Mouse (Mus musculus): ENCODE measurements at regions not wholly inside any gene's neighbourhood (a gene's known extent, or its start where the extent isn't known, plus 50 kb on each side); places are given as distances from the start of the nearest gene placed in this dataset.

GRCm38 (mm10) chr6:94761341-94761740 lies 61.4 kb upstream of the Lrig1 start:
- no peak for DNase-seq

DNA sequence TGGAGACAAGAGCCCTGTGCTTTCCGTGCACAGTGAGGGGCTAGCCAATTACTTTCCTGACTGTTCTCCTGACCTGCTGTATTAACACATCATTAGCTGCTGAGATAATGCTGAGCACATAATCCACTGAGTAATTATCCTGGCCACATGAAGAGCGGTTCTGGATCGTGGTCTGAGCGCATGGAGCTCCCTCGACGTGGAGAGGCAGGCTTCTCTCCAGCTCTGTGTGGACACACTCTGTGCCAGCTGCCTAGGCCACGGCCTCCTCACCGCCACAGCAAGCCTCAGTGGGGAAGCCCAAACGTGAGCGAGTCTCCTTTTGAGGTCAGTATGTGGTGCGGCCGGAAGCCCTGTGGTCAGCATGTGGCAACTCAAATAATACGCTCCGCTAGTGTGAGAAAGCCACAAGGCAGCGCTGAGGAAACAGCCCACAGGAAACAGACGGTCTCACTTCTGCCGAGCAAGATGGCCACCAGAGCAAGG lies 60.7 kb upstream of the Lrig1 start:
- DNase-seq = peak in 1 of 2 experiments; percentile 33

GRCm38 (mm10) chr6:94759649-94760048 lies 59.7 kb upstream of the Lrig1 start:
- no peak for DNase-seq

DNA sequence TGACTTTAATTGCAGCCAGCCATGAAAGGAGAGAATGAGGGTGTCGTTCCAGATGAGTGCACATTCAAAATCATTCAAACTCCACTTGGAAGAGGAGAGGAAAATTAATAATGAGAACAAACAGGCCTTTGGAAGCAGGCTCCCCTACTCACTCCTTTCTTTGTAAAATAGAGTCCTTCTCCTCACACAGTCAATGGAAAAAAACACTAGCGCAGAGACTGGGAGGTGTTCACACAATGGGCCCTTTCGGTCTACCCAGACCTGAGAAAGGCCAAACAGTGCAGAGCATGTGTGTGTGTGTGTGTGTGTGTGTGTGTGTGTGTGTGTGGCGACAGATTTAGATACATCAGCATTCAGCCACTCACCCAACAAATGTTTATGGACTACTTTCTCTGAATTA lies 56.0 kb upstream of the Lrig1 start:
- no peak for DNase-seq

DNA sequence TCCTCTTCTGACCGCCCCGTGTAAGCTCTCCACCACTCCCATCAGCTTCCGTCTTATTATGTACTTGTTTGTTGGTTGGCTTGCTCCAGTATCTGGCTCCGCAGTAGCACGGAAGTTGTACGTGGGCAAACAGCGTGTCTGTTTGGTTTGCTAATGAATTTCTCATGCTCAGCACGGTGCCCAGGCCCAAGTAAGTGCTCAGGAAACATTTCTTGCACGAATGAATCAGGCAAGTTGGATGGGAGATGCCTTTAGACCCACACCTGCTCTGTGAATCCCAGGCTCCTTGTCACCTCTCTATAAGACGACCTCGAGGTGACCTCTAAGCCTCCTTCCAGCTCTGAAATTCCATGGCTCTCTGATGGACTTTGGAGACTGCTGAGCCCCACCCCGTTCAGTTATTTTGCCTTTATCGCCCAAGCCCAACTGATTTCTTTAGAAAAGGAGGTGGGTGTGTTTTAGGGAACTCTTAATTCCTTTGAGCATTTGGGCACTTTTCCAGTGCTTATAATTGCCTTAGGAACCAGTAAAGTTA lies 55.4 kb upstream of the Lrig1 start:
- DNase-seq = peak in 1 of 2 experiments; percentile 11

GRCm38 (mm10) chr6:94754522-94754921 lies 54.6 kb upstream of the Lrig1 start:
- no peak for DNase-seq

DNA sequence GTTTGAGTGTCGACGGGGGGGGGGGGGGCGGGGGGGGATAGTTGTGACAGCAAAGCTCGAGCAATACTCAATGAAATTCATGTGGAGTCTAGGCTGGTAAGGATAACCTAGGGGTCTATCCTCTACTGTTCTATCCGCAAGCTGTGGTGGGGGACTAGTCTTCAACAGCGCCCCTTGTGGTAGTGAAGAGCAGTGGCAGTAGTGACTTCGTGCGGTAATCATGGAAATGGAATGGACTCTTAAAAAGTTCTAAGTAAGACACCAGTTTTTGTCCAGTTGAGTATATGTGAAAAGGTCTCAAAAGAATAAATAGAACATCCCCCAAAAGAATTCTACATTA lies 51.1 kb upstream of the Lrig1 start:
- DNase-seq = no peak

- DNase-seq = no peak
Measured at GRCm38 (mm10) chr6:94750228-94751100, 50.5 kb upstream of the Lrig1 start.

Data from lung, adult 18-20 months (tissue).